Mouse (Mus musculus): ENCODE measurements around the gene Pla2g4f. TPM values are rescaled to one million over a fixed set of nuclear protein-coding genes. Genes with fewer than 3 reads are reported as not detected.

Gene Pla2g4f
- polyA plus RNA-seq (2015; fragmentation: Nextera tagmentation; extraction: Ambion mirVana), result 0.54 and 1.0 TPM in 2 replicates

DNA sequence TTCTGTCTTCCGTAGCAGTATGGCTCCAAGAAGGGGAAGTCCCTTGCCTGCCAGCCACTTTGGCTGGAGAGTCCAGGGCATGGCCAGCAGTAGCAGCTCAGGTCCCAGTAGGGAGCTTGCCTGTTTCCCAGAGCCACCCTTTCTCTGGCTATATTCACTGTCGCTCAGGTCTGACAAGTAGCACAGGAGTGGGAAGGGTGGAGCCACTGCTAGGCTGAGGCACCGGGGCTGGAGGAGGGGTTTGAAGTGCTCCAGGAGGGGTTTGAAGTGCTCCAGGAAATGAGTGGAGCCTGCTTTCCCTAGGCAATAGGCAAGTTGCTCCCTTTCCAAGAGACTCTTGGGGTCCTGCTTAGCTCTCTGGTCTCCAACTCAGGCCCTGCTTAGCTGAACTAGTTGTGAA lies at the start of gene Pla2g4f:
Gene Pla2g4f, minus strand, starts transcription at position 190 of the 400 bp plus-strand sequence.

DNA sequence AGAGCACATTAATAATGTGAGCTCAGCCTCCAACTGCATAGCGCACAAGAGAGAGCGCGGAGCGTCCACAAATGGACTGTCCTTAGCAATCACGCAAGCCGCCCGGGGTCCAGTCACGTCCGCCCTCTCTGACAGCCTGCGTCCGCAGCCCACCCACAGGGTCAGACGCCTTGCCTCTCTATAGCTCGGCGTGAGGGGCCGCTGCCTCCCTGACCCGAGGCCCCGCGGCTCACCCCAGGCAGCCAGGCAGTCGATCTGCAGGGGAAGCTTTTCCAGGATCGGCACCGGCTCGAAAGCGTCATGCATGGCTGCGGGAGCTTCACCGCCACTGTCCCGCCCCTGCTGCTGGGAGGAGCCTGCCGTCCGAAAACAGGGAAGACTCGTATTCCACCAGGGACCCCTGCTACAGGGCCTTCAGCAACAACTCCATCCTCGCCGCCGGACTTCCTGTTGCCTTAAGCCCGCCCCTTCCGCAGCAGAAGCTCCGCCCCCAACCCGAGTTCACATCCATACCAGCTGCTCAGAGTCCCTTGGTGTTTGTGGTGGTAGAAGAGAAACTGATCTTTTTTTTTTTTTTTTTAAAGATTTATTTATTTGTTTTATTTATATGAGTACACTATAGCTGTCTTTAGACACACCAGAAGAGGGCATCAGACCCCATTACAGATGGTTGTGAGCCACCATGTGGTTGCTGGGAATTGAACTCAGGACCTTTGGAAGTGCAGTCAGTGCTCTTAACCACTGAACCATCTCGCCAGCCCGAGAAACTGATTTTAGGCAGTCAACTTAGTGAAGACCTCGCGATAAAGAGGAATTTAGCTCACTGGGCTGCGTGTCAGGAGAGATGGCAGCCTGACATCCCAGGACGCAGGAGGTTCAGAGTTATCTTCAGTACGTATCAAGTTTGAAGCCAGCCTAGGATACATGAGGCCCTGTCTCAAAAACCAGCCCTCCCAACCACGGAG lies 39.0 kb upstream of the Pla2g4f start, which contains the start of gene Vps39:
Gene Vps39, minus strand, starts transcription at position 456 of the 965 bp plus-strand sequence.

GRCm38 (mm10) chr2:120288995-120289394 lies 25.0 kb downstream of the Pla2g4f start, which contains the start of gene Pla2g4d:
Gene Pla2g4d (minus strand): TSS chr2:120289197.

Other genes with a start within 250 kb of the Pla2g4f start
- gene Ehd4, start 159.6 kb downstream of the Pla2g4f start, polyA plus RNA-seq (2015; fragmentation: Nextera tagmentation; extraction: Ambion mirVana), result 131 and 142 TPM in 2 replicates
- 0.59 and 0.73 TPM in 2 replicates for gene Pla2g4e, start 68.8 kb downstream of the Pla2g4f start, polyA plus RNA-seq (2015; fragmentation: Nextera tagmentation; extraction: Ambion mirVana)
- not detected in 2 replicates for gene Pla2g4d, start 25.0 kb downstream of the Pla2g4f start, polyA plus RNA-seq (2015; fragmentation: Nextera tagmentation; extraction: Ambion mirVana)
- 9.1 and 9.6 TPM in 2 replicates for gene Vps39, start 39.0 kb upstream of the Pla2g4f start, polyA plus RNA-seq (2015; fragmentation: Nextera tagmentation; extraction: Ambion mirVana)
- gene Ganc, start 89.7 kb upstream of the Pla2g4f start, polyA plus RNA-seq (2015; fragmentation: Nextera tagmentation; extraction: Ambion mirVana), result 6.3 and 8.2 TPM in 2 replicates
- 7.9 and 11.5 TPM in 2 replicates for gene Tmem87a, start 89.9 kb upstream of the Pla2g4f start, polyA plus RNA-seq (2015; fragmentation: Nextera tagmentation; extraction: Ambion mirVana)
- gene Capn3, start 141.9 kb upstream of the Pla2g4f start, polyA plus RNA-seq (2015; fragmentation: Nextera tagmentation; extraction: Ambion mirVana), result 0.66 and 0.93 TPM in 2 replicates
- gene Zfp106, start 249.7 kb upstream of the Pla2g4f start, polyA plus RNA-seq (2015; fragmentation: Nextera tagmentation; extraction: Ambion mirVana), result 26.6 and 26.8 TPM in 2 replicates